Mouse (Mus musculus): ENCODE measurements around the gene Adam8. TPM values are rescaled to one million over a fixed set of nuclear protein-coding genes. Genes with fewer than 3 reads are reported as not detected.

Adam8 gene
- polyA plus RNA-seq, 1 experiment from 2014 or later: 2.1 TPM

DNA sequence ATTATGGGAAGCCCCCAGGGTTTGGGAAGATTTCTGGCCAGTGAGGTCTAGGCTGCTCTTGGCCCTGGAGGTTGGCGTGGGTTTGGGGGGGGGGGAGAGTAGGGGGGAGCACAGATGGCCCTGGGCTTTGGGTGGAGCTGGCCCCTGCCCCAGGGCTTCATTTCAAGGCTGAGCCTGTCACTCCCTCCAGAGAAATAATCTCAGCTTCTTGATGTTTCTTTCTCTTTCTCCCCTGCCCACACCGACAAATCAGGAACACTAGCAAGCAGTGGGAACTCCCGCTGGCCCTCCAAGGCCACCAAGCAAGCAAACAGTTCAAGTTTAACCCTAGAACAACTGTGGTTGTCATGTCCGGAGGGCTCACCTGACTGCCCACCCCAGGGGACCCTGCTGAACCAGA, 28.5 kb downstream of the Adam8 start:
- no peaks in the 10 kb centered on the region for H3K27me3 ChIP-seq (ENCODE audit: control insufficient read depth, insufficient read depth, low read length)
- WGBS: 69% methylated on average over 4 of the region's 4 CpGs
- H3K4me3 ChIP-seq (ENCODE audit: low read depth, low read length): no peak overlapping the region
- DNase-seq (ENCODE audit: low spot score) (no peak), ATAC-seq (ENCODE audit: insufficient number of reproducible peaks, low FRiP score, low TSS enrichment, low read depth) (no peak)
- H3K9me3 ChIP-seq (ENCODE audit: control insufficient read depth, low read length): no peaks in the 10 kb centered on the region
- H3K4me2 ChIP-seq (ENCODE audit: low read depth, severe bottlenecking): no peak overlapping the region
- H3K4me1 ChIP-seq (ENCODE audit: control insufficient read depth, insufficient read depth, low read length): no peaks in the 10 kb centered on the region
- no peak overlapping the region for H3K9ac ChIP-seq (ENCODE audit: low read length)
- no peak overlapping the region for H3K27ac ChIP-seq (replicated peaks; ENCODE audit: low read depth, low read length)
- H3K36me3 ChIP-seq (ENCODE audit: control insufficient read depth, insufficient read depth, low read length): no peaks in the 10 kb centered on the region

DNA sequence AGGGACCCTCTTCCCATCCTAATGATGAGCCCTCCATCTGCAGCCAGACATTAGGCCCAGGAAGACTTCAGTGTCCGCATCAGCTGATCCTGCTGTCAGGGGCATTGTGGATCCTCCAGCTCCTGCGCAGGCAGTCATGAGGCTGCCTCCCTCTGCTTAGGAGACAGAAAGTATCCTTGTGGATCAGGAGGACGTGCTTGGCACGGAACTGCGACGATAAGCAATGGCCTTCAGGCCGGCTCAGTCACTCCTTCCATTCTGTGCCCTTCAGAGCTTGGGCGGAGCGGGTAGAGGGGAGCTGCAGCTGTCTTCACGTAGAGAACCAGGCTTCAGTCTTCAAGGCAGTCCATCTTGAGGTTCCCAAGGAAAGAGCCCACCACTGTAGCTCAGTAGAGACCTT, 31.2 kb downstream of the Adam8 start:
- H3K9ac ChIP-seq (ENCODE audit: low read length): no peak overlapping the region
- no peaks in the 10 kb centered on the region for H3K36me3 ChIP-seq (ENCODE audit: control insufficient read depth, insufficient read depth, low read length)
- no peak overlapping the region for H3K4me2 ChIP-seq (ENCODE audit: low read depth, severe bottlenecking)
- H3K4me3 ChIP-seq (ENCODE audit: low read depth, low read length): no peak overlapping the region
- H3K27ac ChIP-seq (replicated peaks; ENCODE audit: low read depth, low read length): no peak overlapping the region
- H3K4me1 ChIP-seq (ENCODE audit: control insufficient read depth, insufficient read depth, low read length): no peaks in the 10 kb centered on the region
- WGBS: 89% methylated on average over 10 of the region's 10 CpGs
- DNase-seq (ENCODE audit: low spot score) (no peak), ATAC-seq (ENCODE audit: insufficient number of reproducible peaks, low FRiP score, low TSS enrichment, low read depth) (no peak)
- peaks cover 2% of the 10 kb centered on the region; the same call in 1 of the 2 replicates for H3K27me3 ChIP-seq (ENCODE audit: control insufficient read depth, insufficient read depth, low read length)
- no peaks in the 10 kb centered on the region for H3K9me3 ChIP-seq (ENCODE audit: control insufficient read depth, low read length)

DNA sequence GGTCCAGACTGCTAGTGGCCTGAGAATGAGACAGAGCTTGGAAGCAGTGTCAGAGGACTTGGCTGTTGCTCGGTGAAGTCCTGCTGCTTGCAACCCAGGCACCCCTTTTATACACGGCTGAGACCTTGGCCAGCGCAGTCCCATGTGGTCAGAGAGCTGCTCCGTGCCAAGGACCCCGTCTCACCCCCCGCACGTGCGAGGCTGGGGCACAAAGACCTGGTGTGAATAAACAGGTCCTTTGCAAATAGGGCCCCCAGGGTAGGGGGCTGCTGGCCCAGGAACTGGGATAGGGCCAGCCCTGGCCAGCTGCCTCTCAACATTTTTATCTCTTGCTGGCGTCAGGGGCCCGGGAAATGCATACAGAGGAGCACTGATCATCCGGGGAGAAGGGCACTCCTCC, 34.4 kb downstream of the Adam8 start:
- H3K4me3 ChIP-seq (ENCODE audit: low read depth, low read length): no peak overlapping the region
- no peak overlapping the region for H3K27ac ChIP-seq (replicated peaks; ENCODE audit: low read depth, low read length)
- no peak overlapping the region for H3K9ac ChIP-seq (ENCODE audit: low read length)
- no peak for DNase-seq (ENCODE audit: low spot score)
- no peak for ATAC-seq (ENCODE audit: insufficient number of reproducible peaks, low FRiP score, low TSS enrichment, low read depth)
- H3K9me3 ChIP-seq (ENCODE audit: control insufficient read depth, low read length): no peaks in the 10 kb centered on the region
- H3K4me1 ChIP-seq (ENCODE audit: control insufficient read depth, insufficient read depth, low read length): no peaks in the 10 kb centered on the region
- WGBS: 34% methylated on average over 11 of the region's 11 CpGs
- peaks cover 4% of the 10 kb centered on the region; the same call in 1 of the 2 replicates for H3K27me3 ChIP-seq (ENCODE audit: control insufficient read depth, insufficient read depth, low read length)
- H3K4me2 ChIP-seq (ENCODE audit: low read depth, severe bottlenecking): no peak overlapping the region
- H3K36me3 ChIP-seq (ENCODE audit: control insufficient read depth, insufficient read depth, low read length): no peaks in the 10 kb centered on the region

DNA sequence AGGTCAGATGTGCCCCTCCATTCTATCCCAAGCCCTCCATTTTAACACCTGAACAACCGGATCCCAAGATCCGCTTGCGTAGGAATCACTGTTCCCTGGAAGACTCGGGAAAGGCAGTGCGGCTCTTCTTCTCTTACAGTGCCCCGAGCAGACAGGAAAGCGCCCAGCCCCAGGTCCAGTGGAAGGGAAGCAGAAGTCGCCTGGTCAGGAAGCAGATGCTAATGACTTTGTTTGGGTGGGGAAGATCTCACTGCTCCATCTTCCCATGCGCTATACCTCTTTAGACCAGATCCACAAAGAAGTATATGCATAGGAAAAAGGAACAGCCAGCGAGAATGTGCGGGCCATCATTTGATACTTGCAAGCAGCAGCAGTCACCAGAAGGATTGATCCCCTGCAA, 34.9 kb downstream of the Adam8 start:
- Histone ChIP-seq H3K4me3 (ENCODE audit: low read depth, low read length) (no peak overlapping the region), H3K36me3 (ENCODE audit: control insufficient read depth, insufficient read depth, low read length) (no peaks in the 10 kb centered on the region), H3K4me1 (ENCODE audit: control insufficient read depth, insufficient read depth, low read length) (no peaks in the 10 kb centered on the region), H3K9ac (ENCODE audit: low read length) (no peak overlapping the region), H3K9me3 (ENCODE audit: control insufficient read depth, low read length) (no peaks in the 10 kb centered on the region), H3K27me3 (ENCODE audit: control insufficient read depth, insufficient read depth, low read length) (peaks cover 4% of the 10 kb centered on the region; the same call in 1 of the 2 replicates), H3K4me2 (ENCODE audit: low read depth, severe bottlenecking) (no peak overlapping the region), H3K27ac (replicated peaks; ENCODE audit: low read depth, low read length) (no peak overlapping the region)
- WGBS: 53% methylated on average over 11 of the region's 11 CpGs
- ATAC-seq (ENCODE audit: insufficient number of reproducible peaks, low FRiP score, low TSS enrichment, low read depth) (no peak), DNase-seq (ENCODE audit: low spot score) (no peak)

DNA sequence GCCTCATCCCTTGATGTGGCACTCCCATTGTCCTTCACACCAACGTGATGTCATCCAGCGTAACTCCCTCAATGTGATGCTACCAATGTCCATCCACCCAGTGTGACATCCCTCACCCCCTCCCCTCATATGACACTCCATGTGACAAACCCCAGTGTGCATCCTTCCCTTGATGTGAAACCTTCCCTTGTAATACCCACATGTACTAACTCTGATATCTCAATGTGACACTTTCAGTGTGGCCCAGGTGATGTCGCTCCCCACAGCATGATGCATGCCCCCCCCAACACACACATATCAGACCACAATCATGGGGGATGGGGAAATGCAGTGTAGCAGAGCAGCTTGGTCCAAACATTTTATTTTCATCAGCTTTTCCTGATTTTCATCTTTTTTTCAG, 35.7 kb downstream of the Adam8 start:
- Histone ChIP-seq H3K4me2 (ENCODE audit: low read depth, severe bottlenecking) (no peak overlapping the region), H3K27me3 (ENCODE audit: control insufficient read depth, insufficient read depth, low read length) (peaks cover 8% of the 10 kb centered on the region), H3K4me3 (ENCODE audit: low read depth, low read length) (no peak overlapping the region), H3K9ac (ENCODE audit: low read length) (no peak overlapping the region), H3K4me1 (ENCODE audit: control insufficient read depth, insufficient read depth, low read length) (no peaks in the 10 kb centered on the region), H3K36me3 (ENCODE audit: control insufficient read depth, insufficient read depth, low read length) (no peaks in the 10 kb centered on the region), H3K27ac (replicated peaks; ENCODE audit: low read depth, low read length) (no peak overlapping the region), H3K9me3 (ENCODE audit: control insufficient read depth, low read length) (no peaks in the 10 kb centered on the region)
- DNase-seq (ENCODE audit: low spot score): no peak
- ATAC-seq (ENCODE audit: insufficient number of reproducible peaks, low FRiP score, low TSS enrichment, low read depth): no peak
- WGBS: 70% methylated on average over 3 of the region's 3 CpGs

DNA sequence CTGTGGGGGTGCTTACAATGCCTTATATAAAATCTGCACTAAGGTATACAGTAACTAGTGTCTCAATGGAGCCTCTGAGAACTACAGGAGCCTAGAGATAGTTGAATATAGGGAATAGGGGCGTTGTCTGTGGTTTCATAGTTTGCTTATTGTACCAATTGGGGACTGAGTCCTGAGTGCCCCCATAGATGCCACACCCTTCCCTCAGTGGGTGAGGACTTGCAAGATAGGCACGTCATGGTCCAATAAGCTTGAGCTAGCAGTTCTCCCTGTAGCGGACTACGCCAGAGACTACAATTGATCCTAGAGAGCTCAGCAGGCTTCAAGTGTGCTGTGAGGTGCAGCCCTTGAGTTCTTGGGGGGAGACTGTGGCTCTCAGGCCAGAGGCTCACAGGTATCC, 36.9 kb downstream of the Adam8 start:
- Histone ChIP-seq H3K27me3 (ENCODE audit: control insufficient read depth, insufficient read depth, low read length) (peaks cover 11% of the 10 kb centered on the region), H3K36me3 (ENCODE audit: control insufficient read depth, insufficient read depth, low read length) (no peaks in the 10 kb centered on the region), H3K4me2 (ENCODE audit: low read depth, severe bottlenecking) (no peak overlapping the region), H3K27ac (replicated peaks; ENCODE audit: low read depth, low read length) (no peak overlapping the region), H3K9ac (ENCODE audit: low read length) (no peak overlapping the region), H3K9me3 (ENCODE audit: control insufficient read depth, low read length) (no peaks in the 10 kb centered on the region), H3K4me1 (ENCODE audit: control insufficient read depth, insufficient read depth, low read length) (no peaks in the 10 kb centered on the region), H3K4me3 (ENCODE audit: low read depth, low read length) (no peak overlapping the region)
- no peak for ATAC-seq (ENCODE audit: insufficient number of reproducible peaks, low FRiP score, low TSS enrichment, low read depth)
- DNase-seq (ENCODE audit: low spot score): no peak
- 86% methylated on average over 4 of the region's 4 CpGs for WGBS

DNA sequence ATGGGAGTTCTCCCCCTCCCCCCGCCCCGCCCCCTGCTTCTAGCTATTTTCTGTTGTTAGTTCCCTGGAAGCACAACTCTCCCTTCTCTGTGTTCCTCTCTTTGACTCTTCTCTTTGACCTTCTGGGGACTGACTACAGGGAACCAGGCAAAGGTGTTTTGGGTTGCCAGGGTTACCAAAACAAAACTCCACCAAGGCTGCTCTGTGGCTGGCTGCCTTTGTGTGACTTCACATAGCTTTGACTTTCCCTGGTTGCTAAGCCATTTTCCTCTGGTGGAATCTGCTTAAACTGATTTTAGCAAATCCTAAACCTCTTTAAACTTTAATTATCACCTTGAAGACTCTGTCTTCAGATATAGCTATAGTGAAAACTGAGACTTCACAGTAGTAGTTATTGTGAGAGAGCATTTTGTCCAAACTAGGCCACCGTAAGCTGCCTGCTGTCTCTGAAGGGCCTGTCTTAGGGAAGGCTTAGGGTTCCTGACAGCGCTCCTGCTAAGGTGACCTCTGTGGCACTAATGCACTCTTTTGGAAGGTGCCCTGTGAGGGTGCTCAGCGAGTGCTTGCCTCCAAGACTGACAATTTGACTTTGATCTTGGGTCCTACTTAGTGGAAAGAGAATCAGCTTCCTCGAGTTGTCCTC, 40.2 kb downstream of the Adam8 start:
- Histone ChIP-seq H3K4me1 (ENCODE audit: control insufficient read depth, insufficient read depth, low read length) (no peaks in the 10 kb centered on the region), H3K36me3 (ENCODE audit: control insufficient read depth, insufficient read depth, low read length) (no peaks in the 10 kb centered on the region), H3K27ac (replicated peaks; ENCODE audit: low read depth, low read length) (no peak overlapping the region), H3K4me2 (ENCODE audit: low read depth, severe bottlenecking) (no peak overlapping the region), H3K9me3 (ENCODE audit: control insufficient read depth, low read length) (no peaks in the 10 kb centered on the region), H3K27me3 (ENCODE audit: control insufficient read depth, insufficient read depth, low read length) (peaks cover 31% of the 10 kb centered on the region), H3K9ac (ENCODE audit: low read length) (no peak overlapping the region), H3K4me3 (ENCODE audit: low read depth, low read length) (no peak overlapping the region)
- DNase-seq (ENCODE audit: low spot score) (no peak), ATAC-seq (ENCODE audit: insufficient number of reproducible peaks, low FRiP score, low TSS enrichment, low read depth) (no peak)
- WGBS: 58% methylated on average over 6 of the region's 6 CpGs

DNA sequence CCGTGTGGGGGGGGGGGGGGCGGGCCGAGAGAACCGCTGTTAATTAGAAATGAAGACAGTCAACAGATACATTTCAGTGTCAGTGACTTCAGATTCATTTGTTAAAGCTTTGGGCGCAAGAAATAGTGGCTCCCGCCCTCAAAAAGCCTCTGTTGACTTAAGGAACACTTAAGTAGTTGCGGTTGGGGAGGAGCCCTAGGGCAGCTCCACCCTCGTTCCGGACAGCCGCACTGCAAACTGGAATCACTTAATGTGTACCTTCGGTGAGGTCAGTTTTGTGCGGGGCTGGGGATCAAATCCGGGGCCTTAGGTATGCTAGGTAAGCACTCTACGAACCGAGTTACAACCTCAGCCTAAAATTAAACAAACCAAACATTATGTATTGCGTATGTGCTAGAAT, 41.3 kb downstream of the Adam8 start:
- peak overlapping the region; percentile 44 for H3K4me3 ChIP-seq (ENCODE audit: low read depth, low read length)
- peak overlapping the region; percentile 71 for H3K4me2 ChIP-seq (ENCODE audit: low read depth, severe bottlenecking)
- no peak overlapping the region for H3K9ac ChIP-seq (ENCODE audit: low read length)
- 5% methylated on average over 16 of the region's 16 CpGs for WGBS
- H3K9me3 ChIP-seq (ENCODE audit: control insufficient read depth, low read length): no peaks in the 10 kb centered on the region
- ATAC-seq (ENCODE audit: insufficient number of reproducible peaks, low FRiP score, low TSS enrichment, low read depth) (no peak), DNase-seq (ENCODE audit: low spot score) (peak; percentile 46)
- H3K27me3 ChIP-seq (ENCODE audit: control insufficient read depth, insufficient read depth, low read length): peaks cover 38% of the 10 kb centered on the region
- H3K4me1 ChIP-seq (ENCODE audit: control insufficient read depth, insufficient read depth, low read length): no peaks in the 10 kb centered on the region
- H3K27ac ChIP-seq (replicated peaks; ENCODE audit: low read depth, low read length): no peak overlapping the region
- no peaks in the 10 kb centered on the region for H3K36me3 ChIP-seq (ENCODE audit: control insufficient read depth, insufficient read depth, low read length)
